Mouse (Mus musculus) neural tube, embryonic 13.5 days (tissue): Measurements from ENCODE around the gene Lrp5. TPM values are rescaled to one million over a fixed set of nuclear protein-coding genes. Genes with fewer than 3 reads are reported as not detected.
"Not testable (repeated sequence)": the region's sequence is repeated elsewhere in the genome, so short reads cannot be mapped to it uniquely, and the experiment has no call there.

Experiments used
- ATAC-seq: fragments of 200-750 bp; cut with Nextera tagmentation; 2 replicates; pipeline ENCODE4 v1.8.0; 2017; ENCODE audit warnings: low read depth, mild to moderate bottlenecking, moderate TSS enrichment, moderate library complexity
- H3K27ac ChIP-seq: fragments of 300-500 bp; sonication (generic); replicated peaks from 2 replicates; pipeline ENCODE4 v1.5.1; 2015; ENCODE audit warnings: moderate library complexity, mild to moderate bottlenecking, inconsistent platforms
- H3K27me3 ChIP-seq: fragments of 300-500 bp; sonication (generic); 2 replicates; pipeline ENCODE4 v1.6.1; 2015; ENCODE audit warnings: mild to moderate bottlenecking, inconsistent platforms
- H3K36me3 ChIP-seq: fragments of 300-500 bp; sonication (generic); 2 replicates; pipeline ENCODE4 v1.6.1; 2015; ENCODE audit warnings: mild to moderate bottlenecking, inconsistent platforms
- H3K4me1 ChIP-seq: fragments of 300-500 bp; sonication (generic); replicated peaks from 2 replicates; pipeline ENCODE4 v1.6.1; 2015; ENCODE audit warnings: inconsistent platforms
- H3K4me2 ChIP-seq: fragments of 300-500 bp; sonication (generic); 2 replicates; pipeline ENCODE4 v1.6.1; 2015; ENCODE audit warnings: inconsistent platforms, mild to moderate bottlenecking, moderate library complexity
- H3K4me3 ChIP-seq: fragments of 300-500 bp; sonication (generic); 2 replicates; pipeline ENCODE4 v1.5.1; 2015; ENCODE audit warnings: mild to moderate bottlenecking, inconsistent platforms
- H3K9ac ChIP-seq: fragments of 300-500 bp; sonication (generic); 2 replicates; pipeline ENCODE4 v1.6.1; 2015; ENCODE audit warnings: moderate library complexity, mild to moderate bottlenecking, inconsistent platforms
- H3K9me3 ChIP-seq: fragments of 300-500 bp; sonication (generic); 2 replicates; pipeline ENCODE4 v1.6.1; 2016; ENCODE audit warnings: inconsistent platforms
- WGBS: fragments of 180-500 bp; shearing (Covaris S2); methylation state at CpG from one replicate; pipeline ENCODE4 v1.1.7; 2015; 5-methylcytosine and 5-hydroxymethylcytosine counted together
- polyA plus RNA-seq: library from polyadenylated mRNA; unstranded; fragments of >200 nt; fragmentation: Nextera tagmentation; extraction: Ambion mirVana; gene quantifications from 2 replicates; pipeline ENCODE4 v1.2.1, GENCODE M21; 2015

Lrp5 gene
- polyA plus RNA-seq, 1 experiment from 2014 or later, result 1.6 TPM

DNA sequence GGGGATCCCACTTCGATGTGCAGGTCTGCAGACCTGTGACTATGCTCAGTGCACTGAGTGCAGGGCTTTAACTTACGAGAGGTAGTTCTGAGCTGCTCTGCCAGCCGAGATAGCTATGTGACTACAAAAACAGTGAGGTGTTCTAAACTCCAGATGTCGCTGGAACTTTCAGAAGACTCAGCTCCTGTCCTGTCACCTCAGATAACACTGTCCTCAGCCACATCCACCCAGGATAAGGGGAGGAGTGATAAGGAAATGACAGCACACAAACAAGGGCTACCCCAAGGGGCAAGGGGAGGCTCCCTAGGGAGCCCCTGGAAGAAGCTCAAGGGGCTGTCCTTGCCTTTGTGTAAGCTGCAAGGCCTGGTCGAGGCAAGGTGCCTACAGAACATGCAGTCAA, 96.8 kb downstream of the Lrp5 start:
- H3K9me3 ChIP-seq, result no peaks in the 10 kb centered on the region
- H3K4me1 ChIP-seq, result no peaks in the 10 kb centered on the region
- H3K9ac ChIP-seq, result no peak overlapping the region
- no peak overlapping the region for H3K4me3 ChIP-seq
- no peak overlapping the region for H3K27ac ChIP-seq
- ATAC-seq, result no peak
- no peak overlapping the region for H3K4me2 ChIP-seq
- peaks cover 36% of the 10 kb centered on the region for H3K36me3 ChIP-seq
- no peaks in the 10 kb centered on the region for H3K27me3 ChIP-seq
- WGBS, result 92% methylated on average over 5 of the region's 5 CpGs

DNA sequence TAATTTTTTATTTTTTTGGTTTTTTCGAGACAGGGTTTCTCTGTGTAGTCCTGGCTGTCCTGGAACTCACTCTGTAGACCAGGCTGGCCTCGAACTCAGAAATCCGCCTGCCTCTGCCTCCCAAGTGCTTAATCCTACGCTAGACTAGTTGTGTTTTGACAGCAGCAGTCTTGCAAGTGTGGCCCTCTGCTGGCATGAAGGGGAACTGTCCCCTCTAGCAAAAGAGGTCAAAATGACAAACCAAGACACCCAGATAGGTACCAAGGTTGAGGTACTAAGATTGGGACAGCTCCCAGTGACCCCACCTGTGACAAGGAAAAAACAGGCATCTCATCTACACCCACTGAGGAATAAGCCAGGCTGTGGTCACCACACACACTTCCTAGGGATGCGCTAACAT, 98.6 kb downstream of the Lrp5 start:
- not testable (repeated sequence) for H3K4me2 ChIP-seq, H3K9ac ChIP-seq, H3K27me3 ChIP-seq, H3K9me3 ChIP-seq, H3K4me3 ChIP-seq, H3K27ac ChIP-seq, ATAC-seq, H3K4me1 ChIP-seq
- peaks cover 40% of the 10 kb centered on the region for H3K36me3 ChIP-seq
- WGBS, result 94% methylated on average over 5 of the region's 5 CpGs

DNA sequence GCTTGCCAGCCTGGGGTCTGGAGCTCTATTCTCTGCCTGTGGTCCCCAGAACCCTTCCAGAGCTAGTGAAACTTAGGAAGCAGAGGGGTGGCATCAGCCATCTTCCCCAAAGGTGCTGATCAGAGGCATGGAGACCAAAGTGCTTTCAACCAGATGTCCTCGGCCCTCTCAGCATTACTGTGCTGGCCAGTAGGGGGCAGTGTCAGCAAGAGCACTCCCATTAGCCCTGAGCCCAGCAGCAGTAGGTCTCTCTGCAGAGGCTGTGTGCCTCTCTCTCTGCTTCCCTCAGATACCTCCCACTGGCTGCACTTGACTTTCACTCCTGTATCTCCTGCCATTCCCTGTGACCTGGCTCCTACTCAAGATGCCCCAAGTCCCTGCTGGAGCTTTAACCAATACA, 99.8 kb downstream of the Lrp5 start:
- WGBS, result 40% methylated on average over 1 of the region's 1 CpGs

DNA sequence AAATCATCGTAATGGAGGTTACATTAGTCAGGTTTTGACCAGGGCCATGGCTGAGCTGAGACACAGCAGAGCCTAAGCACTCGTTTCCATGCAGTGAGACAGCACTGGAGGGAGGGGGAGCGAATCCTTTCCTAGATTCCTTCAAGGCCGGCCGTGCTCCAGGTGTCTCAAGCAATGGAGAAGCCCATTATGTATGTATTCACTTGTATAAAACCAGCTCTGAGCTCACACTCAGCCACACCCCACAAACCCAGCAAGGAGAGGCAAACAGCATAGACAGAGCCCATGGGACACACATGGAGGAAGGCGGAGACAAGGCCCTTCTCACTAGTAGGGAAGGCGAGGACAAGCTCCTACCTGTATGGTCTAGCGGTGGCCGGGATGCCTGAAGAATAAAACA, 100.3 kb downstream of the Lrp5 start:
- WGBS, result 92% methylated on average over 9 of the region's 9 CpGs
- no peak overlapping the region for H3K27ac ChIP-seq
- H3K9ac ChIP-seq, result no peak overlapping the region
- no peaks in the 10 kb centered on the region for H3K9me3 ChIP-seq
- ATAC-seq, result no peak
- no peaks in the 10 kb centered on the region for H3K27me3 ChIP-seq
- H3K4me2 ChIP-seq, result no peak overlapping the region
- no peak overlapping the region for H3K4me3 ChIP-seq
- H3K36me3 ChIP-seq, result peaks cover 29% of the 10 kb centered on the region
- H3K4me1 ChIP-seq, result no peaks in the 10 kb centered on the region

More for the DNA sequence above, 99.8 kb downstream of the Lrp5 start:
- no peaks in the 10 kb centered on the region for H3K27me3 ChIP-seq
- no peak overlapping the region for H3K4me2 ChIP-seq
- no peaks in the 10 kb centered on the region for H3K9me3 ChIP-seq
- ATAC-seq, result no peak
- H3K4me1 ChIP-seq, result no peaks in the 10 kb centered on the region
- H3K9ac ChIP-seq, result no peak overlapping the region
- H3K4me3 ChIP-seq, result no peak overlapping the region
- no peak overlapping the region for H3K27ac ChIP-seq
- H3K36me3 ChIP-seq, result peaks cover 34% of the 10 kb centered on the region

DNA sequence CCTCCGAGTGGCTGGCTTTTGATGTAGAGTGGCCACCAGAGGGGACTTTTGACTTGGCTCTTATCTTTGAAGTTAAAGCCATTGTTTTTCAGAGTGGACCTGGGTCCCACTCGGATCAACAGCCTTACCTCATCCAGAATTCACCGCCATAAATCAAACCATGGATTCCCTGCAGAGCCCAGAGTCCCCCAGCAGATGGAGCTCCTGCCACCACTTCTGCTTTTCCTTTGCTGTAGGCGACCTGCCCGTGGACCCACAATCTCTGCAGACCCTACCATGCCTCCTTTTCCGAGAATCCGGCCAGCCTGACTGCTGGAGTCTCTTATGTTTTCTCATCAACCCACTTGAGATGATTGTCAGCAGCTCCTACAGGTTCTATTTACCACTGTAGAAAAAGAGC, 105.0 kb downstream of the Lrp5 start:
- Histone ChIP-seq H3K36me3 (peaks cover 8% of the 10 kb centered on the region; the same call in 1 of the 2 replicates), H3K4me1 (peaks cover 8% of the 10 kb centered on the region), H3K4me3 (no peak overlapping the region), H3K9ac (no peak overlapping the region), H3K4me2 (no peak overlapping the region), H3K27ac (no peak overlapping the region), H3K9me3 (no peaks in the 10 kb centered on the region), H3K27me3 (no peaks in the 10 kb centered on the region)
- ATAC-seq, result no peak
- WGBS, result 34% methylated on average over 7 of the region's 7 CpGs

DNA sequence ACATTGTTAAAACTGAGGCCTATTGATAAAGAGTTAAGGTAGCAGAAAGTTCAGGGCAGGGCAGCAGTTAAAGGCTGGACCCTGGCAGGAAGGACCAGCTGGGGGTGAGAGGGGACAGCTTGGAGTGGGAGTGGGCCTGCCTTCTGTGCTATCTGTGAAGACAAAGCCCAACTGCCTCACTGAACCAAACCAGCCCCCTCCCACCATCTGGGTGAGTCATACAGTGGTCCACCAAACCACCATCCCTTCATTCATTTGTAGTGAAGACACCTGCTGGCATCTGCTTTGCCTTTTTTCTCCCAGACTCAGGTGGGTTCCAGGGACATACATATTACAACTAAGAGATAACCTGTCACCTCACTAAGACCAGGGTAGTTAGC, 108.5 kb downstream of the Lrp5 start:
- Histone ChIP-seq H3K27ac (no peak overlapping the region), H3K4me3 (no peak overlapping the region), H3K36me3 (no peaks in the 10 kb centered on the region), H3K9me3 (no peaks in the 10 kb centered on the region), H3K27me3 (no peaks in the 10 kb centered on the region), H3K4me2 (no peak overlapping the region), H3K9ac (no peak overlapping the region), H3K4me1 (peaks cover 27% of the 10 kb centered on the region)
- no peak for ATAC-seq

DNA sequence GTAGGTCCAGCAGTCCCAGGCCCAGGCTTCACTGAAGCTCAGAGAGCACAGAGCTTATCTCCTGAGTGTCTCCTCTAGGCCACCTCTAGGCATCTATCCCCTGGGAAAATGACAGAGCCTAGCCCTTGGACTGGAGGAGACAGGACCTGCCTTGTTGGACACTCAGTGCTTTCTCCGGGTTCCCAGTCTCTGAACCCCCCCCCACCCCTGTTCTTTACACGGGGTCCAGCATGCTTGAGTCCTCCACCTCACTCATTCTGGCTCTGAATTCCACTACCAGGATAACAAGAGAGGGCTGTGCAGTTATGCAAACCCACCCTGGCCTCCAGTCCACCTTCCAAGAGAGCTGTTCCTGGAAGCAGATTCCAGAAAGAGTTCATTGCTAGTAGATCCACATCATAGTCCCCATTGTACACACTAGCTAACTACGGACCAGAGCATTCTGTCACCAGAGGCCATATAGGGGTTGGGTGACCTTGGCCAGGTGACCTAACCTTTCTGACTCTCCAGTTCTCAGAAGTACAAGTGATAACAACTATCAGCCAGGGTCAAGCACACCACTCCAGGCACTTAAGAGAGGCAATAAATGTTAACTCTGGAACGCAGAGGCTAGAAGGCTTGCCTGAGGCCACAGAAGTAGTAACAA, 109.0 kb downstream of the Lrp5 start:
- no peaks in the 10 kb centered on the region for H3K36me3 ChIP-seq
- 0 out of 2 replicates have a peak overlapping the region, but pooled peaks have one; percentile 95 for H3K27ac ChIP-seq
- no peak overlapping the region for H3K9ac ChIP-seq
- H3K9me3 ChIP-seq, result no peaks in the 10 kb centered on the region
- H3K4me2 ChIP-seq, result no peak overlapping the region
- peaks cover 27% of the 10 kb centered on the region for H3K4me1 ChIP-seq
- H3K4me3 ChIP-seq, result no peak overlapping the region
- ATAC-seq, result no peak
- 89% methylated on average over 4 of the region's 4 CpGs for WGBS
- no peaks in the 10 kb centered on the region for H3K27me3 ChIP-seq

DNA sequence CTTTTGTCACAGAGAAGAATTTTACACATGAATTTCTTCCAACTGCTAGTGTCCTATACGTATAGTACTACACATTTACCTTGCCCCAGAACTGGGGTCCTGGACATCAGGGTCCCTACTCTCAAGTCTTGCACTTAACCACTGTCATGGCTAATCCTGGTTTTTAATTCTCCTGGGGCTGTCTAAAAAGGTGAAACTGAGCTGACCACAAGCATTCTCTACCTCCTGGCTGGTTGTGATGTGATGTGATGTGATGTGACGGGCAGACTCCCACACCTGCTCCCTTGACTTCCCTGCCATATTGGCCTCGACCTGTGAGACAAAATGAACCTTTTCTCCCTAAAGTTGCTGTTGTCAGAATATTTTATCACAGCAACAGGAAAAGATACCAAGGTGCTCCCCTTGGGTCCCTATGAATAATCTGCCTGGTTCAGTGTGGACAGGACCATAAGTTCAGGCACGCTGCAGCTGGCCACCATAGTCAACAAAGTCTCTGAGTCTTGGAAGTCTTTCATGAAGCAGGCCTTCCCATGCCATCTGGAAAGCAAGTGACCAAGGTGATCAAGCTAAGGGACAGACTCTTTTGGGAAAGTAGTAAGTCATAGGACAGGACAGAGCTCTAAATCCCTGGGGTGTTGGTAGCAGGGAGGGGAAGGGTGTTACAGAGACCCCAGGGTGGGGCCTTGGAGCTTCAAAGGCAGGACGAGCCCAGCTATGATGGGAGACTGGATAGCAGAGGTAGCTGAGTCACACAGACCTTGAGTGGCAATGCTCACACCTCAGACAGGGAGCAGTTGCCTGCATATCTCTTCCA, 109.7 kb downstream of the Lrp5 start:
- H3K9ac ChIP-seq, result peak overlapping the region; percentile 66; the same call in 1 of the 2 replicates
- peak overlapping the region; percentile 90 for H3K4me3 ChIP-seq
- ATAC-seq, result no peak; the same call in 1 of the 2 replicates
- peak overlapping the region; percentile 95 for H3K27ac ChIP-seq
- peaks cover 27% of the 10 kb centered on the region for H3K4me1 ChIP-seq
- no peaks in the 10 kb centered on the region for H3K36me3 ChIP-seq
- peak overlapping the region; percentile 50 for H3K4me2 ChIP-seq
- no peaks in the 10 kb centered on the region for H3K27me3 ChIP-seq
- WGBS, result 64% methylated on average over 5 of the region's 5 CpGs
- no peaks in the 10 kb centered on the region for H3K9me3 ChIP-seq

DNA sequence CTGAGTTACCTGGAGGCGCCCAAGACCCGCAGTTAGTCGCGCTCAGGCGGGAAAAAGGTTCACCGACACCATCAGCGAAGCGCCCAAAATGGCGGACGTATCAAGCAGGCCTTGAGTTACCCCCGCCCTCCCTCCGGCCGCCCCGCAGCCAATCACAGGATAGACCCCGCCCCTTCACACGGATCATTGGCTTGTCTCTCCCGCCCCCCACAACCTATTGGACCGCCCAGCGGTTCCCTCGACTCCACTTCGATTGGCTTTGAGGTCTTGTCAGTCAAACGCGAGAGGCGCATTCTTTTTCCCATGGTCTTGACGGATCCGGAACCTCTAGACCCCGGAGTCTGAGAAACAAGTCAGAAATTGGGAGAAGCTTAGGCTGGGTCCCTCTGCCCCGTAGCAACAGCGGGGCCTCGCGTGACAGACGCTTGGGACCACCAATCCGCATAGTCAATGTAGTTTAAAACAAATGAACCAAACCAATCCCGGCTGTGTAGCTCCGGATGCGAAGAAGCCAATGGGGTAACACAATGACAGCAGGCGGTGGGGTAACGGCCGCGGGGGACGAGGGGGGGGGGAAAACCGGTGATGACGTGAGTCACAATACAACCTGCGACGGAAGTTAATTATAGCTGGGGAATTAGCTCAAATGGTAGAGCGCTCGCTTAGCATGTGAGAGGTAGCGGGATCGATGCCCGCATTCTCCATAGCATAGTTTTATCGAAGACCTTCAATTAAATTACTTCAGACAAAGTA, 110.6 kb downstream of the Lrp5 start, which contains the start of gene Ppp6r3:
Gene Ppp6r3 (minus strand): TSS at position 118 of the 753 bp plus-strand sequence.
- H3K36me3 ChIP-seq, result no peaks in the 10 kb centered on the region

DNA sequence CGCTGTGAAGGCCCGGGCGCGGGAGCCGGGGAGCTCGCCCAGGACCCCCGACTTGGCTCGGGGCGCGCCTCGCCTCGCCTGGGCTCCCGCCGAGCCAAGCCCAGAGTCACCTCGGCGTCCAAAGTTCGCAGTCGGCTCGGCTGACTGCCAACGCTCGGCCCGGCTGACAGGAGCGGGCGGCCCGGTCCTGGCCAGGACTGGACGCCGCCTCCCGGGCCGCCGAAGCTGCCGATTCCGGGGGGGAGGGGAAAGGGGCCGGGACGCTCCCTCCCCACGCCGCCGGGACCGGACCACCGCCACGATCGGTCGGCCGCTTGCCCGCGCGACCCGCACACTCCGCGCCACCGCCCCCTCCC, 111.1 kb downstream of the Lrp5 start:
- peak; percentile 36 for ATAC-seq
- Histone ChIP-seq H3K9me3 (no peaks in the 10 kb centered on the region), H3K4me2 (peak overlapping the region; percentile 92), H3K27me3 (no peaks in the 10 kb centered on the region), H3K4me3 (peak overlapping the region; percentile 90), H3K4me1 (peaks cover 27% of the 10 kb centered on the region), H3K36me3 (no peaks in the 10 kb centered on the region), H3K27ac (peak overlapping the region; percentile 95), H3K9ac (peak overlapping the region; percentile 90)
- 0% methylated on average over 44 of the region's 50 CpGs for WGBS

More for the DNA sequence above, 110.6 kb downstream of the Lrp5 start, which contains the start of gene Ppp6r3:
- peak within 1 kb of the TSS; percentile 92 for H3K4me2 ChIP-seq
- under 1% methylated on average over 51 of the region's 51 CpGs for WGBS
- H3K27me3 ChIP-seq, result no peaks in the 10 kb centered on the region
- peaks cover 27% of the 10 kb centered on the region for H3K4me1 ChIP-seq
- H3K9ac ChIP-seq, result peak within 1 kb of the TSS; percentile 90
- ATAC-seq, result peak; percentile 97
- H3K9me3 ChIP-seq, result no peaks in the 10 kb centered on the region
- peak within 1 kb of the TSS; percentile 90 for H3K4me3 ChIP-seq
- peak within 1 kb of the TSS; percentile 95 for H3K27ac ChIP-seq

DNA sequence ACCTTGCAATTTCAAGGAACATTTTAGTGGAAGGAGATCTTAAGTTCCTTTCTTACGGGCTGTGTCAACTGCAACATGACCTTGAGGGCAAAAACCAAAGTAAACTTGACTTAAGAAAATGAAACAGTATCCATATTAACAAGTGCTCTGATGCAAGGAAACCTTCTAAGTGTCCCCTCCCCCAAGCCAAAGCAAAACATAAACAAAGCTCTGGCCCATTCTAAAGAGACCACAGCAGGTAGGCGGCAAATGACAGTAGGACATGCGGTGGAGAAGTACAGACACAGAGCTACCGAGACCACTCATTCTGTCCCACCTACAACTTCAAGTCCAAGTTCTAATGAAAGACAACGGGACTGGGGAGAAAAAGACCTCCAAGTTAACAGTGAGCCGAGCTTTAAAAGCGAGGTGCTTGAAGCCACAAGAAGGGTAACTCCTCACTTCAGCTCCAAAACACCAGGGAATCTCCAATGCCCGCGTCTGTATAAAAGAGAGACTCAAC, 111.7 kb downstream of the Lrp5 start:
- no peaks in the 10 kb centered on the region for H3K27me3 ChIP-seq
- no peaks in the 10 kb centered on the region for H3K36me3 ChIP-seq
- H3K4me1 ChIP-seq, result peaks cover 27% of the 10 kb centered on the region
- H3K9me3 ChIP-seq, result no peaks in the 10 kb centered on the region
- WGBS, result 3% methylated on average over 9 of the region's 9 CpGs
- peak overlapping the region; percentile 90 for H3K9ac ChIP-seq
- H3K4me3 ChIP-seq, result peak overlapping the region; percentile 90
- peak overlapping the region; percentile 95 for H3K27ac ChIP-seq
- H3K4me2 ChIP-seq, result peak overlapping the region; percentile 92
- ATAC-seq, result no peak

DNA sequence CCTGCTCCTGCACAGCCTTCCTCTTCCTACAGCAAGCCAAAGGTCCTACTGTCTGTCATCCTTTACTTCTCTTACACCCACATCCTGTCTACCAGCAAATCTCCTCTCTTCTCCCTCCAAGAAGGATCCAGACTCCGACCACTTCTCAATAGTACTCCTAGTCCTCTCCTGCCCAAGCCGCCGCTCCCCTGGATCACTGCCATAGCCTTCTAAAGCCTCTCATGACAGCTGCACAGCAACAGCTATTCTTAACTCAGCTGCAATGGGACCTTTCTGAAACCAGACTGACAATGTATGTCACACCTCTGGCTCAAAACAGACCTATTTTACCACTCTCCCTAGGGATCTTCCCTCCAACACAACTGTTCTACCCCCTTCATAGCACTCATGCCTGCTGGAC, 122.1 kb downstream of the Lrp5 start:
- H3K9me3 ChIP-seq, result no peaks in the 10 kb centered on the region
- no peaks in the 10 kb centered on the region; the same call in 1 of the 2 replicates for H3K4me1 ChIP-seq
- ATAC-seq, result no peak
- H3K36me3 ChIP-seq, result no peaks in the 10 kb centered on the region
- no peak overlapping the region for H3K27ac ChIP-seq
- no peak overlapping the region for H3K4me2 ChIP-seq
- no peak overlapping the region for H3K4me3 ChIP-seq
- H3K27me3 ChIP-seq, result no peaks in the 10 kb centered on the region
- WGBS, result 93% methylated on average over 3 of the region's 3 CpGs
- no peak overlapping the region for H3K9ac ChIP-seq
